Mouse (Mus musculus): ENCODE data around the gene Itga7. TPM values are rescaled to one million over a fixed set of nuclear protein-coding genes. Genes with fewer than 3 reads are reported as not detected.
"Not testable (repeated sequence)": the region's sequence is repeated elsewhere in the genome, so short reads cannot be mapped to it uniquely, and the experiment has no call there.

The Itga7 gene
- polyA plus RNA-seq, 1 experiment: 8.4 TPM

- Histone ChIP-seq H3K4me1 (ENCODE audit: control insufficient read depth, insufficient read depth, insufficient read length, low read length) (no peaks in the 10 kb centered on the region), H3K4me3 (ENCODE audit: low read depth, low read length) (no peak overlapping the region), H3K27ac (ENCODE audit: insufficient read depth, low read depth, low read length) (no peak overlapping the region), H3K36me3 (ENCODE audit: control insufficient read depth, insufficient read depth, low read length) (no peaks in the 10 kb centered on the region), H3K27me3 (ENCODE audit: control insufficient read depth, insufficient read depth, low read length) (no peaks in the 10 kb centered on the region)
- no peak for TF ChIP-seq CTCF (IDR thresholded peaks at IDR 0.05; ENCODE audit: extremely low read depth, insufficient read length, insufficient replicate concordance, low read depth, low read length)
- TF ChIP-seq POLR2A (IDR thresholded peaks at IDR 0.05; ENCODE audit: low read depth, low read length): no peak
- 71% methylated on average over 3 of the region's 3 CpGs for WGBS
Measured at GRCm38 (mm10) chr10:128980644-128981365, 47.2 kb downstream of the Itga7 start.

- H3K27ac ChIP-seq (ENCODE audit: insufficient read depth, low read depth, low read length): not testable (repeated sequence)
Measured at GRCm38 (mm10) chr10:128989131-128989530, 55.5 kb downstream of the Itga7 start, which contains the start of gene Olfr9. Gene Olfr9, plus strand, starts transcription at chr10:128989431.

GRCm38 (mm10) chr10:128990129-128990850 lies 56.7 kb downstream of the Itga7 start:
- not testable (repeated sequence) for H3K36me3 ChIP-seq (ENCODE audit: control insufficient read depth, insufficient read depth, low read length); H3K27me3 ChIP-seq (ENCODE audit: control insufficient read depth, insufficient read depth, low read length); H3K4me3 ChIP-seq (ENCODE audit: low read depth, low read length); H3K27ac ChIP-seq (ENCODE audit: insufficient read depth, low read depth, low read length); H3K4me1 ChIP-seq (ENCODE audit: control insufficient read depth, insufficient read depth, insufficient read length, low read length)
- WGBS: 59% methylated on average over 7 of the region's 10 CpGs

More at GRCm38 (mm10) chr10:128989131-128989530, 55.5 kb downstream of the Itga7 start, which contains the start of gene Olfr9:
- not testable (repeated sequence) for H3K4me3 ChIP-seq (ENCODE audit: low read depth, low read length); H3K4me1 ChIP-seq (ENCODE audit: control insufficient read depth, insufficient read depth, insufficient read length, low read length); H3K27me3 ChIP-seq (ENCODE audit: control insufficient read depth, insufficient read depth, low read length); H3K36me3 ChIP-seq (ENCODE audit: control insufficient read depth, insufficient read depth, low read length)
- WGBS: 59% methylated on average over 1 of the region's 1 CpGs

GRCm38 (mm10) chr10:128990994-128991393 lies 57.4 kb downstream of the Itga7 start:
- Histone ChIP-seq H3K27ac (ENCODE audit: insufficient read depth, low read depth, low read length) (no peak overlapping the region), H3K36me3 (ENCODE audit: control insufficient read depth, insufficient read depth, low read length) (no peaks in the 10 kb centered on the region), H3K4me3 (ENCODE audit: low read depth, low read length) (no peak overlapping the region), H3K27me3 (ENCODE audit: control insufficient read depth, insufficient read depth, low read length) (no peaks in the 10 kb centered on the region; the same call in 1 of the 2 replicates), H3K4me1 (ENCODE audit: control insufficient read depth, insufficient read depth, insufficient read length, low read length) (no peaks in the 10 kb centered on the region)
- TF ChIP-seq CTCF (IDR thresholded peaks at IDR 0.05; ENCODE audit: extremely low read depth, insufficient read length, insufficient replicate concordance, low read depth, low read length) (no peak), POLR2A (IDR thresholded peaks at IDR 0.05; ENCODE audit: low read depth, low read length) (no peak)

GRCm38 (mm10) chr10:128995796-128996195 lies 62.2 kb downstream of the Itga7 start:
- no peak overlapping the region for H3K4me3 ChIP-seq (ENCODE audit: low read depth, low read length)
- no peaks in the 10 kb centered on the region for H3K4me1 ChIP-seq (ENCODE audit: control insufficient read depth, insufficient read depth, insufficient read length, low read length)
- TF ChIP-seq CTCF (IDR thresholded peaks at IDR 0.05; ENCODE audit: extremely low read depth, insufficient read length, insufficient replicate concordance, low read depth, low read length) (no peak), POLR2A (IDR thresholded peaks at IDR 0.05; ENCODE audit: low read depth, low read length) (no peak)
- no peak overlapping the region for H3K27ac ChIP-seq (ENCODE audit: insufficient read depth, low read depth, low read length)
- H3K36me3 ChIP-seq (ENCODE audit: control insufficient read depth, insufficient read depth, low read length): no peaks in the 10 kb centered on the region
- H3K27me3 ChIP-seq (ENCODE audit: control insufficient read depth, insufficient read depth, low read length): no peaks in the 10 kb centered on the region; the same call in 1 of the 2 replicates
- 88% methylated on average over 1 of the region's 1 CpGs for WGBS

GRCm38 (mm10) chr10:128996523-128997040 lies 63.0 kb downstream of the Itga7 start:
- H3K4me3 ChIP-seq (ENCODE audit: low read depth, low read length): no peak overlapping the region
- WGBS: 72% methylated on average over 4 of the region's 4 CpGs
- H3K27ac ChIP-seq (ENCODE audit: insufficient read depth, low read depth, low read length): no peak overlapping the region
- H3K27me3 ChIP-seq (ENCODE audit: control insufficient read depth, insufficient read depth, low read length): no peaks in the 10 kb centered on the region
- H3K36me3 ChIP-seq (ENCODE audit: control insufficient read depth, insufficient read depth, low read length): no peaks in the 10 kb centered on the region
- TF ChIP-seq CTCF (IDR thresholded peaks at IDR 0.05; ENCODE audit: extremely low read depth, insufficient read length, insufficient replicate concordance, low read depth, low read length) (no peak), POLR2A (IDR thresholded peaks at IDR 0.05; ENCODE audit: low read depth, low read length) (no peak)
- no peaks in the 10 kb centered on the region for H3K4me1 ChIP-seq (ENCODE audit: control insufficient read depth, insufficient read depth, insufficient read length, low read length)

GRCm38 (mm10) chr10:129004032-129004920 lies 70.7 kb downstream of the Itga7 start:
- Histone ChIP-seq H3K4me3 (ENCODE audit: low read depth, low read length) (no peak overlapping the region), H3K27ac (ENCODE audit: insufficient read depth, low read depth, low read length) (no peak overlapping the region), H3K36me3 (ENCODE audit: control insufficient read depth, insufficient read depth, low read length) (no peaks in the 10 kb centered on the region), H3K4me1 (ENCODE audit: control insufficient read depth, insufficient read depth, insufficient read length, low read length) (no peaks in the 10 kb centered on the region), H3K27me3 (ENCODE audit: control insufficient read depth, insufficient read depth, low read length) (no peaks in the 10 kb centered on the region)
- WGBS: 47% methylated on average over 14 of the region's 14 CpGs
- TF ChIP-seq POLR2A (IDR thresholded peaks at IDR 0.05; ENCODE audit: low read depth, low read length) (no peak), CTCF (IDR thresholded peaks at IDR 0.05; ENCODE audit: extremely low read depth, insufficient read length, insufficient replicate concordance, low read depth, low read length) (no peak)

Other genes with a start within 250 kb of the Itga7 start
- gene Rab5b, start 237.6 kb upstream of the Itga7 start, polyA plus RNA-seq (2012; rRNA removed): 17.2 and 32.2 TPM in 2 replicates
- 1.4 and 2.1 TPM in 2 replicates for gene Pmel, start 229.6 kb upstream of the Itga7 start, polyA plus RNA-seq (2012; rRNA removed)
- 4.2 and 6.1 TPM in 2 replicates for gene Cdk2, start 228.8 kb upstream of the Itga7 start, polyA plus RNA-seq (2012; rRNA removed)
- gene Dgka, start 189.0 kb upstream of the Itga7 start, polyA plus RNA-seq (2012; rRNA removed): 35.0 and 101 TPM in 2 replicates
- 6.9 and 17.0 TPM in 2 replicates for gene Pym1, start 185.9 kb upstream of the Itga7 start, polyA plus RNA-seq (2012; rRNA removed)
- 1.2 and 2.5 TPM in 2 replicates for gene Mmp19, start 142.9 kb upstream of the Itga7 start, polyA plus RNA-seq (2012; rRNA removed)
- 4.6 and 12.1 TPM in 2 replicates for gene Dnajc14, start 129.8 kb upstream of the Itga7 start, polyA plus RNA-seq (2012; rRNA removed)
- gene Tmem198b, start 129.4 kb upstream of the Itga7 start, polyA plus RNA-seq (2012; rRNA removed): 4.6 and 7.0 TPM in 2 replicates
- gene Sarnp, start 116.5 kb upstream of the Itga7 start, polyA plus RNA-seq (2012; rRNA removed): 0.14 and 0.89 TPM in 2 replicates
- gene Ormdl2, start 112.2 kb upstream of the Itga7 start, polyA plus RNA-seq (2012; rRNA removed): 36.4 and 62.8 TPM in 2 replicates
- gene Gdf11, start 42.1 kb upstream of the Itga7 start, polyA plus RNA-seq (2012; rRNA removed): 0.53 and 0.82 TPM in 2 replicates
- gene Cd63, start 32.8 kb upstream of the Itga7 start, polyA plus RNA-seq (2012; rRNA removed): 62.0 and 91.5 TPM in 2 replicates
- gene Rdh5, start 10.9 kb upstream of the Itga7 start, polyA plus RNA-seq (2012; rRNA removed): 20.2 and 30.3 TPM in 2 replicates
- 88.8 and 147 TPM in 2 replicates for gene Bloc1s1, start 9.8 kb upstream of the Itga7 start, polyA plus RNA-seq (2012; rRNA removed)
- 27.6 and 32.2 TPM in 2 replicates for gene Mettl7b, start 27.2 kb downstream of the Itga7 start, polyA plus RNA-seq (2012; rRNA removed)
- not detected in 2 replicates for gene Olfr9, start 55.6 kb downstream of the Itga7 start, polyA plus RNA-seq (2012; rRNA removed)
- not detected in 2 replicates for gene Olfr763, start 77.0 kb downstream of the Itga7 start, polyA plus RNA-seq (2012; rRNA removed)
- gene Olfr764-ps1, start 106.1 kb downstream of the Itga7 start, polyA plus RNA-seq (2012; rRNA removed): not detected in 2 replicates
- not detected in 2 replicates for gene Olfr765, start 116.2 kb downstream of the Itga7 start, polyA plus RNA-seq (2012; rRNA removed)
- gene Olfr766-ps1, start 135.2 kb downstream of the Itga7 start, polyA plus RNA-seq (2012; rRNA removed): not detected in 2 replicates
- not detected in 2 replicates for gene Olfr767, start 149.1 kb downstream of the Itga7 start, polyA plus RNA-seq (2012; rRNA removed)
- gene Olfr768, start 165.6 kb downstream of the Itga7 start, polyA plus RNA-seq (2012; rRNA removed): not detected in 2 replicates
- gene Olfr769, start 184.0 kb downstream of the Itga7 start, polyA plus RNA-seq (2012; rRNA removed): not detected in 2 replicates
- not detected in 2 replicates for gene Olfr770, start 205.2 kb downstream of the Itga7 start, polyA plus RNA-seq (2012; rRNA removed)
- gene Olfr771, start 230.9 kb downstream of the Itga7 start, polyA plus RNA-seq (2012; rRNA removed): not detected in 2 replicates
- gene Olfr772, start 244.1 kb downstream of the Itga7 start, polyA plus RNA-seq (2012; rRNA removed): not detected in 2 replicates